Mouse (Mus musculus) heart, postnatal 0 days (tissue): ENCODE data around the gene Gm5767. TPM values are rescaled to one million over a fixed set of nuclear protein-coding genes. Genes with fewer than 3 reads are reported as not detected.

Source experiments
- ATAC-seq: fragments of 200-750 bp; cut with Nextera tagmentation; 2 replicates; pipeline ENCODE4 v1.8.0; 2017; ENCODE audit warnings: low read depth, moderate number of reproducible peaks, moderate library complexity; ENCODE audit not compliant: insufficient read depth
- DNase-seq: peaks from one replicate; pipeline ENCODE4 v3.0.0-alpha.2; 2016; ENCODE audit warnings: low spot score
- H3K27ac ChIP-seq: fragments of 300-500 bp; sonication (generic); 2 replicates; pipeline ENCODE4 v1.5.1; 2014; ENCODE audit warnings: low read depth, mild to moderate bottlenecking
- H3K27me3 ChIP-seq: fragments of 300-500 bp; sonication (generic); 2 replicates; pipeline ENCODE4 v1.6.1; 2014; ENCODE audit warnings: low read length, mixed read lengths; ENCODE audit not compliant: control insufficient read depth, insufficient read depth
- H3K36me3 ChIP-seq: fragments of 300-500 bp; sonication (generic); replicated peaks from 2 replicates; pipeline ENCODE4 v1.6.1; 2014; ENCODE audit warnings: low read length, mixed read lengths; ENCODE audit not compliant: control insufficient read depth, insufficient read depth
- H3K4me1 ChIP-seq: fragments of 300-500 bp; sonication (generic); 2 replicates; pipeline ENCODE4 v1.6.1; 2014; ENCODE audit warnings: antibody characterized with exemption; ENCODE audit not compliant: control insufficient read depth, insufficient read depth
- H3K4me2 ChIP-seq: fragments of 300-500 bp; sonication (generic); 2 replicates; pipeline ENCODE4 v1.6.1; 2014; ENCODE audit warnings: low read depth, mild to moderate bottlenecking, low read length, moderate library complexity
- H3K4me3 ChIP-seq: fragments of 300-500 bp; sonication (generic); 2 replicates; pipeline ENCODE4 v1.5.1; 2014; ENCODE audit warnings: low read depth, low read length
- H3K9ac ChIP-seq: fragments of 300-500 bp; sonication (generic); replicated peaks from 2 replicates; pipeline ENCODE4 v1.6.1; 2014; ENCODE audit warnings: low read depth, low read length, mixed read lengths
- H3K9me3 ChIP-seq: fragments of 300-500 bp; sonication (generic); replicated peaks from 2 replicates; pipeline ENCODE4 v1.6.1; 2016; ENCODE audit warnings: low read length; ENCODE audit not compliant: control insufficient read depth
- CTCF ChIP-seq: IDR thresholded peaks from 2 replicates; pipeline ENCODE4 v1.5.1; 2016; ENCODE audit warnings: antibody characterized with exemption, control low read depth, low read depth
- EP300 ChIP-seq: IDR thresholded peaks from 2 replicates; pipeline ENCODE4 v1.6.1; 2016; ENCODE audit warnings: antibody characterized with exemption, low read depth
- WGBS: fragments of 180-500 bp; shearing (Covaris S2); extraction: QIAGEN DNeasy Blood & Tissue Kit; methylation state at CpG from one replicate; pipeline ENCODE4 v1.1.7; 2014; 5-methylcytosine and 5-hydroxymethylcytosine counted together
- polyA plus RNA-seq: library from polyadenylated mRNA; unstranded; fragments of >200 nt; fragmentation: Nextera tagmentation; extraction: Ambion mirVana; gene quantifications from 2 replicates; pipeline ENCODE4 v1.2.1, GENCODE M21; 2015
- total RNA-seq: library from RNA; depleted of rRNA; stranded (reverse); fragments of >200 nt; gene quantifications from 2 replicates; pipeline ENCODE4 v1.2.3, GENCODE M21; 2014; ENCODE audit warnings: low replicate concordance

Gm5767 gene
- total and polyA plus RNA-seq, 2 experiments from 2014 or later: not detected

GRCm38 (mm10) chr16:8715513-8716080 lies 35.0 kb downstream of the Gm5767 start:
- H3K27ac ChIP-seq: no peak overlapping the region
- WGBS: 71% methylated on average over 10 of the region's 10 CpGs
- H3K4me2 ChIP-seq: no peak overlapping the region
- no peak for ATAC-seq
- no peaks in the 10 kb centered on the region for H3K27me3 ChIP-seq
- no peak overlapping the region for H3K9ac ChIP-seq
- H3K4me1 ChIP-seq: peaks cover 16% of the 10 kb centered on the region; the same call in 1 of the 2 replicates
- H3K36me3 ChIP-seq: peaks cover 45% of the 10 kb centered on the region
- TF ChIP-seq CTCF: no peak
- TF ChIP-seq EP300: no peak
- H3K4me3 ChIP-seq: no peak overlapping the region
- H3K9me3 ChIP-seq: no peaks in the 10 kb centered on the region
- no peak for DNase-seq

GRCm38 (mm10) chr16:8716300-8716699 lies 35.7 kb downstream of the Gm5767 start:
- Histone ChIP-seq H3K27ac (no peak overlapping the region), H3K27me3 (no peaks in the 10 kb centered on the region), H3K9me3 (no peaks in the 10 kb centered on the region), H3K9ac (no peak overlapping the region), H3K4me3 (no peak overlapping the region), H3K4me2 (no peak overlapping the region), H3K36me3 (peaks cover 39% of the 10 kb centered on the region), H3K4me1 (peaks cover 16% of the 10 kb centered on the region; the same call in 1 of the 2 replicates)
- ATAC-seq (no peak), DNase-seq (no peak)
- TF ChIP-seq EP300 (no peak), CTCF (no peak)
- WGBS: 62% methylated on average over 6 of the region's 6 CpGs

DNA sequence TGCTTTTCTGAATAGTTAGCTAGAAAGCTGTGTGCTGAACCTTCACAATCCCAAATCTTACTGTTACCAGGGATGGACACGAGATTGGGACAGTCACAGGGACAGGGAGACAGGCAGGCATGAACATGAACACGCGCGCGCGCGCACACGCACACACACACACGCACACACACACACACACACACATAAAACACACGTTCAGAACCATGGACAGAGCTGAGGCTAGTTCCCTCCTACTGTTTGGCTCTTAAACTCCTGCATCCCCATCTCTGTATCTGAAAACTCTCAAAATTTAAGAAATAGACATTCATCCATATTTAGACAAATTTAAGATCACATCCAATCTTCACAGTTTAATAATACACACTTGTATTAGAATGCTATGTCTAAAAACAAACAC lies 37.2 kb downstream of the Gm5767 start:
- H3K27me3 ChIP-seq: no peaks in the 10 kb centered on the region
- H3K4me3 ChIP-seq: no peak overlapping the region
- no peak overlapping the region for H3K4me2 ChIP-seq
- no peak for TF ChIP-seq EP300
- TF ChIP-seq CTCF: no peak
- peaks cover 16% of the 10 kb centered on the region; the same call in 1 of the 2 replicates for H3K4me1 ChIP-seq
- no peak overlapping the region for H3K27ac ChIP-seq
- DNase-seq (no peak), ATAC-seq (no peak)
- H3K9me3 ChIP-seq: no peaks in the 10 kb centered on the region
- H3K36me3 ChIP-seq: peaks cover 32% of the 10 kb centered on the region
- WGBS: 86% methylated on average over 10 of the region's 10 CpGs
- no peak overlapping the region for H3K9ac ChIP-seq

GRCm38 (mm10) chr16:8720447-8720846 lies 39.9 kb downstream of the Gm5767 start:
- no peak overlapping the region for H3K4me2 ChIP-seq
- H3K4me3 ChIP-seq: no peak overlapping the region
- H3K4me1 ChIP-seq: peaks cover 16% of the 10 kb centered on the region; the same call in 1 of the 2 replicates
- H3K36me3 ChIP-seq: peaks cover 10% of the 10 kb centered on the region
- H3K9me3 ChIP-seq: no peaks in the 10 kb centered on the region
- H3K9ac ChIP-seq: no peak overlapping the region
- no peak for DNase-seq
- no peaks in the 10 kb centered on the region for H3K27me3 ChIP-seq
- TF ChIP-seq EP300: no peak
- no peak for ATAC-seq
- no peak overlapping the region for H3K27ac ChIP-seq
- 89% methylated on average over 4 of the region's 4 CpGs for WGBS

GRCm38 (mm10) chr16:8724031-8724430 lies 43.5 kb downstream of the Gm5767 start:
- TF ChIP-seq EP300 (no peak), CTCF (no peak)
- H3K4me3 ChIP-seq: no peak overlapping the region
- no peaks in the 10 kb centered on the region for H3K9me3 ChIP-seq
- WGBS: 87% methylated on average over 3 of the region's 3 CpGs
- H3K4me1 ChIP-seq: peaks cover 14% of the 10 kb centered on the region; the same call in 1 of the 2 replicates
- no peak overlapping the region for H3K4me2 ChIP-seq
- ATAC-seq: no peak
- no peaks in the 10 kb centered on the region for H3K27me3 ChIP-seq
- no peaks in the 10 kb centered on the region for H3K36me3 ChIP-seq
- H3K9ac ChIP-seq: no peak overlapping the region
- H3K27ac ChIP-seq: no peak overlapping the region
- DNase-seq: no peak

- WGBS: 89% methylated on average over 2 of the region's 2 CpGs
- Histone ChIP-seq H3K4me3 (no peak overlapping the region), H3K9ac (no peak overlapping the region), H3K27me3 (no peaks in the 10 kb centered on the region), H3K4me1 (0 out of 2 replicates have a peak, but pooled peaks cover 5% of the 10 kb centered on the region), H3K27ac (no peak overlapping the region), H3K36me3 (no peaks in the 10 kb centered on the region), H3K4me2 (no peak overlapping the region), H3K9me3 (no peaks in the 10 kb centered on the region)
- no peak for DNase-seq
- ATAC-seq: no peak
- TF ChIP-seq EP300 (no peak), CTCF (no peak)
Measured at GRCm38 (mm10) chr16:8725807-8726206, 45.2 kb downstream of the Gm5767 start.
